Mouse (Mus musculus): Measurements from ENCODE around the gene Ildr2. TPM values are rescaled to one million over a fixed set of nuclear protein-coding genes. Genes with fewer than 3 reads are reported as not detected.

The Ildr2 gene
- total and polyA plus RNA-seq, 3 experiments = not detected

DNA sequence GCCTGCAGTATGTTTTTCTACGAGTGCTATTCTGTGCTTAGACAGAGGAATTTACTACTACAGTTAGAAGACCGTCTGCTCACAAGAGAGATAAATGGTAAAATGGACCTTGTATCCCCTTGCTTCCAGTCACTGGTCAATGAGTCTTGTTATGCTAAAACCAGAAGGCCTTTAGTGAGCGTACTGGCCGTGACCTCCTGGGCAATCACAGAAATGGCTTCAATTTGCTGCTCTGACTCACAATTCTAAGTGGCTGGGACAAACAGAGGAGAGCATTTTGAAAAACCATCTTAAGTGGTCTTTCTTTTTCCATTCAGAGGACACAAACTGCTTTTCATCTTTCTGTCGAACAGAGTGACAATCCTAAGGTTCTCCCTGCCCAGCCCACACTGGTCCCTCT is 57.2 kb downstream of the Ildr2 start:
- peaks cover 4% of the 10 kb centered on the region for H3K9me3 ChIP-seq (replicated peaks; ENCODE audit: low read length)
- no peak for DNase-seq (ENCODE audit: extremely low read depth)
- no peaks in the 10 kb centered on the region for H3K79me2 ChIP-seq (replicated peaks; ENCODE audit: control insufficient read depth, extremely low read depth, insufficient read depth, poor library complexity, severe bottlenecking)
- in situ Hi-C loops (cut with MboI; ENCODE audit: low pct_ligation_motif_present, low pct_unique_long_range_greater_than_20kb, low sequenced_read_pairs) = loop anchor here (25.0 kb wide), 1 partner anchor 149 kb away; no protein-coding TSS in a partner anchor
- H3K4me1 ChIP-seq (ENCODE audit: control insufficient read depth in 1 of 2, insufficient read depth in 2 of 2) = no peaks in the 10 kb centered on the region
- H3K27me3 ChIP-seq (replicated peaks) = peaks cover 7% of the 10 kb centered on the region
- H3K27ac ChIP-seq (ENCODE audit: insufficient read depth, low read depth) = no peak overlapping the region
- dilution Hi-C loops (cut with MboI; ENCODE audit: extremely low pct_ligation_motif_present, extremely low pct_unique_long_range_greater_than_20kb, low sequenced_read_pairs) = no loop called here
- TF ChIP-seq ZKSCAN1 (IDR thresholded peaks at IDR 0.05; ENCODE audit: borderline replicate concordance, low read depth, low read length) (no peak), TCF12 (IDR thresholded peaks at IDR 0.05; ENCODE audit: low read depth, low read length) (no peak), CHD2 (IDR thresholded peaks at IDR 0.05; ENCODE audit: low read length) (no peak), GABPA (IDR thresholded peaks at IDR 0.05; ENCODE audit: insufficient replicate concordance, low read depth, low read length) (no peak), MAFK (IDR thresholded peaks at IDR 0.05; ENCODE audit: insufficient replicate concordance, low read length) (no peak), UBTF (IDR thresholded peaks at IDR 0.05; ENCODE audit: low read depth, low read length) (no peak), PAX5 (IDR thresholded peaks at IDR 0.05; ENCODE audit: low read length) (no peak), KAT2A (IDR thresholded peaks at IDR 0.05; ENCODE audit: insufficient replicate concordance, low read length) (no peak), USF2 (conservative IDR thresholded peaks at IDR 0.05; ENCODE audit: low read depth, low read length) (no peak), RCOR1 (conservative IDR thresholded peaks at IDR 0.05; ENCODE audit: low read depth, low read length) (no peak), ZC3H11A (IDR thresholded peaks at IDR 0.05; ENCODE audit: low read depth, low read length) (no peak), IRF4 (IDR thresholded peaks at IDR 0.05; ENCODE audit: low read depth, low read length) (no peak), ELF1 (IDR thresholded peaks at IDR 0.05; ENCODE audit: low read depth, low read length) (no peak), NRF1 (IDR thresholded peaks at IDR 0.05; ENCODE audit: low read depth, low read length) (no peak)
- no peak overlapping the region for H3K9ac ChIP-seq (ENCODE audit: insufficient read depth, low read depth)
- H3K4me2 ChIP-seq (ENCODE audit: insufficient read depth, low read depth, poor library complexity, severe bottlenecking) = no peak overlapping the region
- H3K36me3 ChIP-seq (replicated peaks in 1 of 2; ENCODE audit: control insufficient read depth in 1 of 2, insufficient read depth in 1 of 2, low read length in 1 of 2) = no peaks in the 10 kb centered on the region
- no peak overlapping the region for H3K4me3 ChIP-seq (replicated peaks in 1 of 3; ENCODE audit: low read depth in 2 of 3, low read length in 2 of 3, poor library complexity in 1 of 3)

DNA sequence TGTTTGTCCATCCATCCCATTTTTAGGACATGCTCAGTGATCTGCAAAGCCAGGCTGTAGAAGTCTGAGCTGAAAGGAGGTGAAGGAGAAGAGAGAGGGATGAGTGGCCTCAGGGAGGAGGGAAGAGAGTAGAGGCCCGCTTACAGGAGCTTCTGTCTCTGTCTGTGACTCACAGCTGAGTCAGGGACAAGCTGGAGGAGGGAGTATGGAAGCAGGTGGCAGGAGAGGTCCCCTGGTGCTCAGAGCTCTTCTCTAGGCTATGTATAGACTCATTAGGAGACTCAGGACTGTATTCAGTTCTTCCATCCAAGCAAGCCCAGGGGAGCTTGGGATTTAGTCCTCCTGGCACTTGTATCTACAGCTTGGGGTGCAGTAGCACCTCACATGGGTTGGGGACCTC is 59.7 kb downstream of the Ildr2 start:
- dilution Hi-C loops (cut with MboI; ENCODE audit: extremely low pct_ligation_motif_present, extremely low pct_unique_long_range_greater_than_20kb, low sequenced_read_pairs) (no loop called here), in situ Hi-C loops (cut with MboI; ENCODE audit: low pct_ligation_motif_present, low pct_unique_long_range_greater_than_20kb, low sequenced_read_pairs) (loop anchor here (25.0 kb wide), 1 partner anchor 151 kb away; no protein-coding TSS in a partner anchor)
- Histone ChIP-seq H3K27ac (ENCODE audit: insufficient read depth, low read depth) (no peak overlapping the region), H3K27me3 (replicated peaks) (peaks cover 12% of the 10 kb centered on the region), H3K9me3 (replicated peaks; ENCODE audit: low read length) (peaks cover 4% of the 10 kb centered on the region), H3K9ac (ENCODE audit: insufficient read depth, low read depth) (no peak overlapping the region), H3K79me2 (replicated peaks; ENCODE audit: control insufficient read depth, extremely low read depth, insufficient read depth, poor library complexity, severe bottlenecking) (no peaks in the 10 kb centered on the region), H3K36me3 (replicated peaks in 1 of 2; ENCODE audit: control insufficient read depth in 1 of 2, insufficient read depth in 1 of 2, low read length in 1 of 2) (no peaks in the 10 kb centered on the region), H3K4me1 (ENCODE audit: control insufficient read depth in 1 of 2, insufficient read depth in 2 of 2) (no peaks in the 10 kb centered on the region), H3K4me2 (ENCODE audit: insufficient read depth, low read depth, poor library complexity, severe bottlenecking) (no peak overlapping the region), H3K4me3 (replicated peaks in 1 of 3; ENCODE audit: low read depth in 2 of 3, low read length in 2 of 3, poor library complexity in 1 of 3) (no peak overlapping the region)
- DNase-seq (ENCODE audit: extremely low read depth) = no peak
- TF ChIP-seq KAT2A (IDR thresholded peaks at IDR 0.05; ENCODE audit: insufficient replicate concordance, low read length) (no peak), MEF2A (IDR thresholded peaks at IDR 0.05; ENCODE audit: borderline replicate concordance, low read depth, low read length) (no peak), ZMIZ1 (IDR thresholded peaks at IDR 0.05; ENCODE audit: low read depth, low read length) (no peak), MAFK (IDR thresholded peaks at IDR 0.05; ENCODE audit: insufficient replicate concordance, low read length) (no peak), POLR2AphosphoS2 (IDR thresholded peaks at IDR 0.05; ENCODE audit: low read depth, low read length) (no peak), IRF4 (IDR thresholded peaks at IDR 0.05; ENCODE audit: low read depth, low read length) (no peak), SIN3A (IDR thresholded peaks at IDR 0.05; ENCODE audit: low read length) (no peak), MXI1 (IDR thresholded peaks at IDR 0.05; ENCODE audit: low read depth, low read length) (no peak), UBTF (IDR thresholded peaks at IDR 0.05; ENCODE audit: low read depth, low read length) (no peak), USF1 (IDR thresholded peaks at IDR 0.05; ENCODE audit: low read depth, low read length) (no peak), MYC (IDR thresholded peaks at IDR 0.05; ENCODE audit: low read depth, low read length) (no peak), NRF1 (IDR thresholded peaks at IDR 0.05; ENCODE audit: low read depth, low read length) (no peak), EP300 (IDR thresholded peaks at IDR 0.05; ENCODE audit: low read length) (no peak), ETS1 (conservative IDR thresholded peaks at IDR 0.05; ENCODE audit: low read depth, low read length) (no peak), HCFC1 (IDR thresholded peaks at IDR 0.05; ENCODE audit: low read depth, low read length) (no peak), GABPA (IDR thresholded peaks at IDR 0.05; ENCODE audit: insufficient replicate concordance, low read depth, low read length) (no peak), ZKSCAN1 (IDR thresholded peaks at IDR 0.05; ENCODE audit: borderline replicate concordance, low read depth, low read length) (no peak)

Measured in CH12.LX (cell line).